Mouse (Mus musculus) kidney, postnatal 25 days (tissue): Measurements from ENCODE around the gene Arntl.

ENCODE experiments used
- DNase-seq, 2 experiments: peaks; one replicate each; pipeline ENCODE4 v3.0.0; 2021; ENCODE audit warnings: mixed read lengths in 2 of 2

Gene Arntl

GRCm38 (mm10) chr7:113206644-113207470 lies at the start of gene Arntl:
Gene Arntl, plus strand, starts transcription at chr7:113207465.
- peak; percentile 97 to 99 for DNase-seq

GRCm38 (mm10) chr7:113161077-113161698 lies 46.1 kb upstream of the Arntl start:
- no peak for DNase-seq

- DNase-seq: peak in 1 of 2 experiments; percentile 52
Observed at GRCm38 (mm10) chr7:113164719-113165118, 42.5 kb upstream of the Arntl start.

GRCm38 (mm10) chr7:113167092-113167491 lies 40.2 kb upstream of the Arntl start:
- DNase-seq: peak; percentile 63 to 64

GRCm38 (mm10) chr7:113168609-113169008 lies 38.7 kb upstream of the Arntl start:
- DNase-seq: no peak

- peak; percentile 30 to 43 for DNase-seq
Observed at GRCm38 (mm10) chr7:113172425-113172824, 34.8 kb upstream of the Arntl start.

- no peak for DNase-seq
Observed at GRCm38 (mm10) chr7:113175481-113175880, 31.8 kb upstream of the Arntl start.

GRCm38 (mm10) chr7:113178073-113178472 lies 29.2 kb upstream of the Arntl start:
- DNase-seq: no peak

GRCm38 (mm10) chr7:113183787-113184186 lies 23.5 kb upstream of the Arntl start:
- no peak for DNase-seq

- DNase-seq: no peak
Observed at GRCm38 (mm10) chr7:113185056-113185455, 22.2 kb upstream of the Arntl start.

GRCm38 (mm10) chr7:113186041-113186800 lies 21.0 kb upstream of the Arntl start:
- peak; percentile 25 to 40 for DNase-seq

- no peak for DNase-seq
Observed at GRCm38 (mm10) chr7:113188091-113188490, 19.2 kb upstream of the Arntl start.

- DNase-seq: no peak
Observed at GRCm38 (mm10) chr7:113188566-113188965, 18.7 kb upstream of the Arntl start.

- DNase-seq: no peak
Observed at GRCm38 (mm10) chr7:113191787-113192186, 15.5 kb upstream of the Arntl start.

- DNase-seq: no peak
Observed at GRCm38 (mm10) chr7:113192714-113193365, 14.4 kb upstream of the Arntl start.

GRCm38 (mm10) chr7:113193872-113194271 lies 13.4 kb upstream of the Arntl start:
- no peak for DNase-seq

- no peak for DNase-seq
Observed at GRCm38 (mm10) chr7:113195271-113195670, 12.0 kb upstream of the Arntl start.

- DNase-seq: no peak
Observed at GRCm38 (mm10) chr7:113196171-113196570, 11.1 kb upstream of the Arntl start.

- DNase-seq: no peak
Observed at GRCm38 (mm10) chr7:113197161-113197775, 10.0 kb upstream of the Arntl start.

GRCm38 (mm10) chr7:113201584-113201983 lies 5.7 kb upstream of the Arntl start:
- peak; percentile 40 to 60 for DNase-seq

GRCm38 (mm10) chr7:113207471-113208387 lies 464 bp downstream of the Arntl start:
- DNase-seq: peak; percentile 69 to 83
